Mouse (Mus musculus): Measurements from ENCODE around the gene Arpin.

- TF ChIP-seq CTCF (IDR thresholded peaks at IDR 0.05; ENCODE audit: low read depth, low read length): no peak
- TF ChIP-seq POLR2A (IDR thresholded peaks at IDR 0.05; ENCODE audit: borderline replicate concordance, low read depth, low read length): no peak
These were observed 19.7 kb upstream of the Arpin start for GRCm38 (mm10) chr7:79954890-79955289.

All from bone marrow macrophage, adult 2 months (primary cell).